Mouse (Mus musculus) G1E-ER4 (cell line): ENCODE results near the gene Prkab2. TPM values are rescaled to one million over a fixed set of nuclear protein-coding genes. Genes with fewer than 3 reads are reported as not detected.

Experiments
- GATA1 ChIP-seq: IDR thresholded peaks from one replicate; pipeline ENCODE4 v1.8.0; 2012; ENCODE audit warnings: low read length, inconsistent platforms
- polyA plus RNA-seq: library from polyadenylated mRNA; stranded (reverse); fragments of >175 nt; gene quantifications from 2 replicates; pipeline ENCODE4 v1.2.3, GENCODE M21; 2012

Gene Prkab2
- 0.84 and 1.2 TPM in 2 replicates for polyA plus RNA-seq

- TF ChIP-seq GATA1: no peak
These were observed at the start of gene Prkab2 for GRCm38 (mm10) chr3:97657655-97658411. Prkab2 (plus strand) TSS chr3:97658193.

- no peak for TF ChIP-seq GATA1
These were observed 48.7 kb upstream of the Prkab2 start for GRCm38 (mm10) chr3:97609201-97609844.

GRCm38 (mm10) chr3:97609845-97610410 lies 48.1 kb upstream of the Prkab2 start, which contains the start of gene Chd1l:
Chd1l (minus strand) TSS chr3:97610203.
- no peak for TF ChIP-seq GATA1

GRCm38 (mm10) chr3:97611021-97611420 lies 47.0 kb upstream of the Prkab2 start:
- no peak for TF ChIP-seq GATA1

- no peak for TF ChIP-seq GATA1
These were observed 42.8 kb upstream of the Prkab2 start for GRCm38 (mm10) chr3:97615154-97615553.

- no peak for TF ChIP-seq GATA1
These were observed 42.1 kb upstream of the Prkab2 start for GRCm38 (mm10) chr3:97615933-97616332.

GRCm38 (mm10) chr3:97617091-97617825 lies 40.7 kb upstream of the Prkab2 start:
- TF ChIP-seq GATA1: no peak

GRCm38 (mm10) chr3:97617899-97618298 lies 40.1 kb upstream of the Prkab2 start:
- no peak for TF ChIP-seq GATA1

- TF ChIP-seq GATA1: no peak
These were observed 37.3 kb upstream of the Prkab2 start for GRCm38 (mm10) chr3:97620657-97621056.

GRCm38 (mm10) chr3:97624611-97625010 lies 33.4 kb upstream of the Prkab2 start:
- TF ChIP-seq GATA1: no peak

GRCm38 (mm10) chr3:97627893-97628292 lies 30.1 kb upstream of the Prkab2 start:
- no peak for TF ChIP-seq GATA1

GRCm38 (mm10) chr3:97628391-97629001 lies 29.5 kb upstream of the Prkab2 start, which contains the start of gene Fmo5:
Fmo5 (plus strand) TSS chr3:97628804.
- no peak for TF ChIP-seq GATA1

- no peak for TF ChIP-seq GATA1
These were observed 28.1 kb upstream of the Prkab2 start for GRCm38 (mm10) chr3:97629941-97630340.

- TF ChIP-seq GATA1: no peak
These were observed 27.2 kb upstream of the Prkab2 start for GRCm38 (mm10) chr3:97630746-97631145.

- TF ChIP-seq GATA1: no peak
These were observed 26.6 kb upstream of the Prkab2 start for GRCm38 (mm10) chr3:97631258-97631860.

GRCm38 (mm10) chr3:97633456-97633855 lies 24.5 kb upstream of the Prkab2 start:
- TF ChIP-seq GATA1: no peak
